Mouse (Mus musculus) 3T3-L1 (cell line): Measurements from ENCODE around the gene Cass4.

Experiments
- DNase-seq: peaks from one replicate; pipeline ENCODE4 v3.0.0-alpha.2; 2015; ENCODE audit warnings: low read depth, low spot score

Cass4 gene

DNA sequence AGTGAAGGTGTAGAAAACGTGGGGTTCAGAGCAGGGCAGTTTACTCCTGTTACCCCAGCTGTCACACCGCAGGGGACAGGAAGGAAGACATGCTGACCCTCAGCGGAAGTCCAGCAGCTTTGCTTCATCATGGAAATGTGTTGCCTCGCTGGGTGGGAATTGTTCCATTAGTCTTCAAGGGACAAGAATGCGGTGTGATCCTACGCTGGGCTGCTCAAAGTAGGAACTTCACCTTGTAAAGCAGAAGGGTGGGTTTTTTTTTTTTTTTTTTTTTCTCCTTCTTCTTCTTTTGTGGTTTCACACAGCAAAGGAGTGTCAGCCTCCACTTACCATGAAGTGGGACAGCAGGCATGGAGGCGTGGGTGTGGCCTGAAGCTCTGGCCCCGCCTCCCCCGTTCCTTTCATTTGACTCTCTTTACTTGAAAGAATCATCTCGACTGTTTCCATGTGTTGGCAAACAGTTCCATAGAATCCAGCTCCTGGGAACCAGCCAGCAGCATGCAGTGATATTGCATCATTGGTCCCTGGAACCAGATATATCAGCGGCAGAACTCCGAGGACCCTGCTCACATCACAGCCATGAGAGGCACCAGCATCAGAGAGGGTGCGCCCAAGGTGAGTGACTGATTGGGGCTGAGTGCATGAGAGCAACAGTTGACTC, at the start of gene Cass4:
Gene Cass4, plus strand, starts transcription at position 404 of the 661 bp plus-strand sequence.
- DNase-seq: peak; percentile 48

DNA sequence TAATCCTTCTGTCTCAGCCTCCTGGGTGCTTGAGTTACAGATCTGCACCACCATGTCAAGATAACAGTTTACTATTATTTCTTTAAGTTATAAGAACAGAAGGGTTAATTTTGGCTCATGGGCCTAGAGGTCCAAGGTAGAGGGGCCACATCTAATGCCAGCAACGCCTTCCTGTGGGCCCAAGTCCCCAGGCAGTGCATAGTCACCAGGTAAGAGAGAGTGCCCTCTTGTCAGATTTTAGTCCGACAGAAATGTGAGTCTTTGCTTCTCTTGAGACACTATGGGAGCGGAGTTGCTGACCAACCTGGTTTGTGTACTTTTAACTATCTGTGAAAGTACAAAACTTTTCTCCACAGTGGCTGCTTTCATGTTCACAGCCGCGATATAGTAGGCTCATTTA, 48.9 kb upstream of the Cass4 start:
- DNase-seq: no peak

DNA sequence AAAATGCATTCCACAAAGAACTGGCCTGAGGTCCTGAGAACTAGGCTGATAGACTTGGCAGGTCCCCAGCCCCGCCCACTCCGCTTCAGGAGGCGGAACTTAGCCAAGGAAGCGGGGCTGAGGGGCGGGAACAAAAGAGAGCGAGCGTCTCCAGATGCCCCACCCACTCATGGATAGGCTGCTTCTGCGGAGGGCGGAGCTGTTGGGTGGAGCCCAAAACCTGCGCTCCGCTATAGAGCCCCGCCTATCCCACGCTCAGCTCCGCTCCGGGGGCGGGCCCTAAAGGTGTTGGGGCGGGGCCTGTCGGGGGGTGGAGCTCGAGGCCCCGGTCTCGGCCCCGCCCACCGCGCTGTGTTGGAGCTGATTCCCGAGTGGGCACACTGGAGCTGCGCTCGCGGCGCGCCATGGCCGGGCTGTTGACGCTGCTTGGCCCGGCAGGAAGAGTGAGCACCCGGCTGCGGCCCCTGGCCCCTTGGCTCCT, 48.3 kb upstream of the Cass4 start, which contains the start of gene Fam210b:
Gene Fam210b, plus strand, starts transcription at position 308 of the 481 bp plus-strand sequence.
- peak; percentile 98 for DNase-seq

DNA sequence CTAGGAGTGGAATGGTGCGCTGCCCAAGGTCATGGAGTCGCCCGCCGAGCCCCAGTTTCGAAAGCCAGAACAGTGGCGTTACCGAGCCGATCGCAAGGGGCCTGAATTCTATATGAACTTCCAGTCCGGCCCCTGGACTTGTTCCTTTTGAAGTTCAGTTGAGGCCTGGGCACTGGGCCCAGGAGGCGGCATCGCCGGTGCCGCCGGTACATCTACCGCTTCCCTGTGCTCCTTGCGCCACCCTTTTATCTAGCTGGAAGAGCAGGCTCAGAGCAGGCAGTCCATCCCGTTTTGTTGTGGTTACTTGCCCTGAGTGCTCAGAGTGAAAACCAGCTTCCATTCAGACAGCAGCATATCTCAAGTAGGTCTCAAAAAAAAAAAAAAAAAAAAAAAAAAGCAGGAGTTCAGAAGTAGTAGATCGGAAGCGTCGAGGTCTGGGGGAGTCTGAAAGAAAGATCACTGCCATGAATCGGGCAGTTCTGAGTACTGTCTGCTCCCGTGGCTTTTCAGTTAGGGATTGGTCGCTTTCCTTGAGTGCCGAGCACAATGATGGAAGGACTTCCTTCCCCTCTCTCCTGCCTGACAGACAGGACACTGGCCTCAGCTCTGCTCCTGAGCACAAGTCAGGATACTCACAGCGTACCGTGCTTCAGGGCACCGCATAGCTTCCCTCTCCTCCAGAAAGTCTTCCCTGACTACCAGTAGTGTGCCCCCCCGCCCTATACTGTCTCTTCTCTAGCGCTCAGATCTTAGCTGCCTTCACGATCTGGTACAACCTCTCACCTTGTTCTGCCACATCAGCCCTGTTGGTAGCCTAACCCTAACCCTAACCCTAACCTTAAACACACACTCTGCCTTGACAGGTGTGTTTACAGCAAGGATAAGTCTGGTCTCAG, 47.3 kb upstream of the Cass4 start:
- DNase-seq: peak; percentile 40

DNA sequence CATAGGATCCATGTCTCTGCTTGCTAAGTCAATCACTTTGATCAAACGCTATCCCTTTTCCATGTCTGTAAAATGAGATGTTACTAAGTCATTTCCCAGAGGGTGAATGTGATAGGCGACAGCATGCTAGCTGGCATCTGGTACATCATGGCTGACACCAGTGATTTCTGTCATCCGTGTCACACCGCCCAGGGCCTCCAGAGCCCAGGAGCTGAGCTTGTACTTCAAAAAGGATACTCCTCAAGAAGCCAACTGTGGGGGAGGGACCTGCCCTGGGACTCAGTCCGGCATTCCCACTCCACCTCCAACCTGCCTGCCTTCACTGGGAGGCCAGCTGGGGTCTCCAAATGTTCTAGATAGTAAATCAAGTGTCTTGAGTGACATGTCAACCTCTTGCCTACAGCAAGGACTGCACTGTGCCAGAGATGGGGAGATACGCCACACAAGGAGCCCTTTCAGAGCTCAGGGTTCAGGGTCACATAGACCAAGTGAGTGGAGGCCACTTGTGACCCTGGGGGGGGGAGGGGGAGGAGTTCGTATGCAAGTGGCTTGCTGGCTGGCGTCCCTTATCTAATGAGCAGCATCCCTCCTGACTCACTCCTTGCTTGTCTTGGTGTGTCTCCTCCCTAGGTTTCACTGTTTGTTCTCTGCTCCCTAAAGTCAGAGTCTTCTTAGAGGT, 46.5 kb upstream of the Cass4 start:
- DNase-seq: no peak

DNA sequence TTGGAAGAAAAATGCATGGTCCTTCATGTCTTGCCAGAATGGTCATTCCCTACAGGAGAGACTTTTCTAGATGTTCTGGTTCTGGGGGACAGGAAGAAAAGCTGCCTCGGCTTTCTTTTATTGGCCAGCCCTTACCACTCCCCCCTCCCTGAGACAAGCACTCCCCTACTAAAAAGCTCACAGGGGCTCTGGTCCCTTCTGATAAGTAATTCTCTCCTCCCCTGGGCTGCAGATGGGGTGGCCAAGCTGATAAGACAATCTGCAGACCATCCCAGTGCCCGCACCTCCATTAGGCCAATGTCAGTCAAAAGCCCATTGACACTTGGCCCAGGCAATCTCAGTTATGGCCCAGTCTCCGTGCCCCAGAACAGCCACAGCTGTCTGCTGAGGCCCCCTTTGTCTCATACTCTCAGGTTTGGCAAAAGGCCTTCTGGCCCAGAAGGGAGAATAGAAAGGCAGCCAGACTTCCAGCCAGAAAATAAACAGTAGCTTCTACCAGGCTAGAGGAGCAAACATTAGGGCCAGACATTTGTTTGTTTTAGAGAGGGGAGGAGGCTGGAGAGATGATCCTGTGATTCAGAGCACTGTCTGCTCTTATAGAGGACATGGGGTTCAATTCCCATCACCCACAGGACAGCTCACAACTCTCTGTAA, 45.2 kb upstream of the Cass4 start:
- DNase-seq: no peak

DNA sequence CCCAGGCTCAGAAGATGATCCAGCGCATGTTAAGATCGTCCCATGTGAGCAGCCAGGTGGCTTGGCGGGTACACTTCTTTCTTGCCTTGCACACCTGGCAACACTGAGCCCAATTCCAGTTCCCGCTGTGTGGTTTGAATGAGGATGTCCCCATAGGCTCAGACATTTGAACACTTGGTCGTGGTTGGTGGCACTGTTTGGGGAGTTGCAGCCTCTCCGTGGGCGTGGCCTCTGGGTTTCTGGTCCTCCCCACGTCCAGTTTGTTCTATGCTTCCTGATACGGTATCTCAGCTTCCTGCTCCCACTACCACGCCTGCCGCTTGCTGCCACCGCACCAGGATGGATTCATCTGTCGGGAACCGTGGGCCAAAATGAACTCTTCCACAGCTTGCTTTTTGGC, 43.8 kb upstream of the Cass4 start:
- no peak for DNase-seq

DNA sequence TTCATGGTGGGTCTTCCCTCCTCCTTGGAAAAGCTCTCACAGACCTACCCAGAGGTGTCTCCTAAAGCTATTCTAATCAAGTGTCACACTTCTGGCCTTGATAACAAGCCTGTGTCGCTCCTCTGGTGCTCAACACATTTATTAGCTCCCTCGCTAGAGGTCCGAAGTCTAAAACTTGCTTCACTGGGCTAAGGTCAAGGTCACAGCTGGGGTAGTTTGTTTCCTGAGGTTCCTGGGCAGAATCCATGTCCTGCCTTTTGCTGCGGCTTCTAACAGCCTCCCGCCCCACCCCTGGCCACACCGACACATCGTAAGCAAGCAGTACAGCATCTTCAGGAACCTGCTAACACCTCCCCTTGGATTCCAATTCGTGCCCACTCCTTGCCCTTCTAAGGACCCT, 42.8 kb upstream of the Cass4 start:
- no peak for DNase-seq

DNA sequence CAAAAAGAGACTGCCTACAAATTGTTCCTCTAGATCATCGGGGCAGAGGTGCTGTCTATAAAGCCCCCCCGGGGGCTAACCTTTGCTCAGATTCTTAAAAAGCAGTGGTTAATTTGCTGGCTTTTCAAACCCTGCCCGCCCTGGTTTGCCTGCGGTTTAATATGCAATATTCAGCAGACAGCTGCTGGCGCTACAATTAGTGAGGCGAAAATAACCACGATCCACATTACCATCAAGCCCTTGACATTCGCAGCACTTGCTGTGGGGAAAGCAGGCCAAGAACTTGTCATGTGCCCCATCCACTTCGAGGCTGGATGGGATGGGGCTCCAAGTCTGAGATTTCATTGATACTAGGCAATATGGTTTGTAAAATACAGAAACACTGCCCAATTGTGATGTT, 40.4 kb upstream of the Cass4 start:
- no peak for DNase-seq

DNA sequence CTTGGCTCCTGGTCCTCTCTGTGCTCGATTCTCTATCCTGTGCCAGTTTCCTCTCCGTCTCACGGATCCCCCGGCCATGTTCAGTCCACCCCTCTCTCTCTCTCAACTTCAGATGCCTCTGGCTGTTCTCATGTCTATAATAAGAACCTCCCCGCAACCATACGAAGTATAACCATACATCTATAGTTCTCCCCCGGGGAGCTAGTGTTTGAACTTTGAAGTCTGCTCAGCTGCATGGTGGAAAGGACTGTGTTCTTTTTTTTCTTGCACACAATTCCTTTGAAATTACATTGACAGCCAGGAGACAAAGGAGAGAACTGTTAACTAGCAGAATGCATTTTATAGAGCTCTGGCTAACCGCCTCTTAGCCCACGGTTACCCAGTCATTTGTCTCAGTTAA, 38.8 kb upstream of the Cass4 start:
- DNase-seq: no peak

DNA sequence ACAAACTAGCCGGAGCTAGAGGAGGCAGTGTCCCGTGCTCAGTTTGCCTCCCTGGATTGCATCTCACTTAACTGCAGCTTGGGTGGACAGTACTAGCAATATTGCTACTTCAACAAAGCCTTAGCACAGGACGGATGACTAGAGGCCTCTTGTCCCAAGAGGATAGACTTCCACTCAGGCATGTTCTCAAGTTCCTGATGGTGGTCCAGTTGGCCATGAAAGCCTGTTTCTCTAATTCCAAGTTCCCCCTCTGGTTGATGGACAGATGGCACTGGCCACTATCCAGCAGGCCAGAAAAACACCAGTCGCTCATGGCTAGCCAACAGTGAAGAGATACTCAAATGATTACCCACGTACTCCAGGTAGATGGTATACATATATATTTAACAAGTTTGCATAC, 37.8 kb upstream of the Cass4 start:
- no peak for DNase-seq

DNA sequence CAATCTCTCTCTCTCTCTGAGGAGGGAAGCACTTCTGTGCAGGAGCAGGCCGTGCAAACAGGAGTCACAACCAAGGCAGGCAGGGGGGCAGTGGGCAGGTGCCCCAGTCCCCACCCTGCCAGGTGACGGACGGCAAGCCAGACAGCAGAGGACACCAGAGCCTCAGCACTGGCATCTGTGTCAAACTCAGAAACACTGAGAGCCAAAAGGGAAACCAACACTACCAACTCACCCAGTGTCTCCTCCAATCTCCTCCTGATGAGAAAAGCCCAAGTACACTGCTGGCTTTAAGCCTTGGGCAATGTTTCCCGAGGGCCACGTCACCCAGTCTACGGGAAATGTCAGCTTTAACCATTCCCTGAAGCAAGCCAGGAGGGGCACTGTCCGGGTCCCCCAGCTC, 30.4 kb upstream of the Cass4 start:
- DNase-seq: no peak

DNA sequence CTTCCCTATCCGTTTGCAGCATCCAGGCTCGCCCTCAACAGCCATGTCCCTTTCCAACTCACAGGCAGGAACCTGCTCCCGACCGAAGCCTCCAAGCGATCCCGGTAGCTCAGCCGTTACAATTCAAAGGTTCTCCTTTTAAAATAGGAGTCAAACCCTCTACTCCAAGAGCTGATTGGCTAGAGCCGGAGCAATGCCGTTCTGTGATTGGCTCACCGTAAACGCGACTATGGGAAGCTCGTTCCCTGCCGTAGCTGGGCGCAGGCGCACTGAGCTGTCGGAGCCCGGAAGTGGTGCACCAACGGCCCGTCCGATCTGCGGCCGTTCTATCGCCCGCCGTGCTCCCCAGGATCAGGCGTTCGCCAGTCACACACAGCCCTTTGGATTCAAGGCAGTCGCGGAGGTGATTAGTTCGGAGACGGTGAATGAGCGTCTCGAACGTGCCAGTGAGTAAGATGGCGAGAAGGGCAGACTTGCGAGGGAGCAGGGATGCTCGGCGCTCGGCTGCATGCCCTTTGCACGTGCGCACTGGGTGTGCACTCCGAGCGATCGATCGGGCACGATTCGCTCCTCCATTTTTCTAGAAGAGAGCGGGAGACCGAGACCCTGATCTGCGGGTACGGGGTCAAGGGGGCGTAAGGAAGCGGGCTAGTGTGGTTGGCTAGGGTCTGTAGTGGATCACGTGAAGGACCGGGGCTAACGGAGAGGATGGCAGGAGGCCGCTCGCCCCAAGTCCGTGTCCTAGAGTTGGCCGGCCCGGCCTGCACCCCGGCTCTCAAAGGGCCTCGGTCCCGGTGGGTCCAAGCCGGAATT, 23.0 kb upstream of the Cass4 start, which contains the start of the genes Aurka and Cstf1:
Gene Aurka, minus strand, starts transcription at position 125 of the 813 bp plus-strand sequence.
Gene Cstf1, plus strand, starts transcription at position 271 of the 813 bp plus-strand sequence.
- DNase-seq: peak; percentile 98

DNA sequence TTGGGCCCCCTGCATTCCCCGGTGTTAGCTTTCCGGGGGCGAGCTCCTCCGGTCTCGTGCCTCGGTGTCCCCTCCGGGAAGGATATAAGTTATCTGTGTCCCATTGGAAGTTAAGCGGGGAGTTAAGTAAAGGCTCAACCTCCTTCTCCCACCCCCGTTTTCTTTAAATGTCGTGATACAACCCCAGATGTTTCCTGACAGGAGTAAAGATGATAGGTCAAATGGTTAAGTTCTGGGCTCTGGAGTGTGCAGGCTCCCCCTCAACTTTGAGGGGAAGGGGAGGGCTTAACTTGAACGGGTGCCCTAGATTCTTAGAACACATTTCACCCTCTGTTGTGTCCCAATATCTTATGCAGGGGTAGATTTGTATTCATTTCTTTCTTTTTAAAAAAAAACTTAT, 22.3 kb upstream of the Cass4 start:
- DNase-seq: peak; percentile 26

DNA sequence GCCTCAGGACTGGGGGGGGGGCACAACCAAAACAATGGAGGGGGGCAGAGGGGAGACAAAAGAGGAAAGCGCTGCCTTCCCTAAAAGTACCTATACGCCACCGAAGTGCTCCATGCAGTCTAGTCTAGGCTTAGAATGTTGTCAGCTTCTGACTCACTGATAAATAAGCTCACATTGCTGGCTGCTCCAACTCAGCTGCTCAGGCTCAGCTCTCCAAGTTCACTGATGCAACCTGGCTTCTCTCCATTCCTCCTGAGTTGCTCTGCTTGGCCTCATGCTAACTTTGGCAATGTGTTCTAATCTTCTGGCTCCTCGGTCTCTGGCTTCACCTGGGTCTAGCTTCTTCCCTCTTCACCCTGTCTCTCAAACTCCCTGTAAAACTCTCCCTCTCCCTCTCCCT, 17.0 kb upstream of the Cass4 start:
- DNase-seq: no peak

DNA sequence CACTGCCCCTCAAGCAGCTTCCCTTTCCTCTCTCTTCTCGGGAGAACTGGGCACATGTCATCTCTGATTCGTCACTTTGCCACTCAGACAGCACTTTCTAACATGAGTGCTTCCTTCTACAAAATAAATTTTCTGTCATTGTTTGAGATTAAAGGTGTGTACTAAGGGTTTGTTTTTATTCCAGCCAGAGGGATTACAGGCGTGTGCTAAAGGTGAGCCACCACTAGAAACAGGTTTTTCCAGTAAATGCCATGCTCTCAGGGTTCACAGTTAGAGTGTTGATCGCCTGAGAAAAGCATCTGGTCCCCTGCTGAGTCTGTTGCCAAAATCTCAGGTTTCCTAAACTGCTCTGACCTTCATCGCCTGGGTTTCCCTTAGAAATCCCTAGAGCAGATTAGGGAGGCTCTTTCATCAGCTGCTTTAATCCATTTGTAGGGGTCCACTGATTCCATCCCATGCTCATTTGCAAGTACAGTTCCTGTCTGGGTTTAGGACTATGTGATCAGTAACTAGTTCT, 16.5 kb upstream of the Cass4 start:
- no peak for DNase-seq

DNA sequence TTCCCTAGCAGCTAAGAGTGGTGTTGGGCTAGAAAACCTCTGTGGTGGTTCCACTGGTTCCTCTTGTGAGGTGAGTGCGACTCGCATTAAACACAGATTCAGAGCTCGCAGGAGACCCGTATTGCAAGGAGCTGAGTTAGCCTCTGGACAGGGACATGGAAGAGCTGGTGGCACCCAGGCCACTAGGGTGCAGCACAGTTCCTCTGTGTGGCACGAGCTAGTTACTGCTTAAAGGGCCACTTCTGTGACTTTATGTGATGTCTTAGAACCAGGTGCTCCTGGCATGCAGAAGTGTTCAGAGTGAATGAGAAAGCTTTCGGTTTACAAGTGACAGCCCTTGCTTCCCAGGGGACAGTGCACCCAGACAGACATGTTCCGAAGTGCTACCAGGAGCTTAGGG, 15.3 kb upstream of the Cass4 start:
- DNase-seq: peak; percentile 57

DNA sequence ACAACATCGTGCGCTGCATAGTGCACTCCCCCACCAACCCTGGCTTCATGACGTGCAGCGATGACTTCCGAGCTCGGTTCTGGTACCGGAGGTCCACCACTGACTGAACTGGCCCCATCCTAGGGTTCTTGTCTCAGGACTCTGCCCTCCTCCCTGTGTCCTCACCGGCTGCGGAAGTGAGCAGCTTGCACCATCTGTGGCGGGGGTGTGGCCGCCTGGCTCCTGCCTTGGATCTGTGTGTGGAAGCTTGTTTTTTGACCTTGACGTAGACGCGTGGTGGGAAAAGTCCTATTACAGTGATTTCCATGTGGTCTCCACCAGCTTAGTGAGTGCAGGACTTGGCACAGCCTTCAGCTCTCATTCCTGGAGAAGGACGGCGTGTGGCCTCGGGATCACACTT, 13.1 kb upstream of the Cass4 start:
- no peak for DNase-seq

DNA sequence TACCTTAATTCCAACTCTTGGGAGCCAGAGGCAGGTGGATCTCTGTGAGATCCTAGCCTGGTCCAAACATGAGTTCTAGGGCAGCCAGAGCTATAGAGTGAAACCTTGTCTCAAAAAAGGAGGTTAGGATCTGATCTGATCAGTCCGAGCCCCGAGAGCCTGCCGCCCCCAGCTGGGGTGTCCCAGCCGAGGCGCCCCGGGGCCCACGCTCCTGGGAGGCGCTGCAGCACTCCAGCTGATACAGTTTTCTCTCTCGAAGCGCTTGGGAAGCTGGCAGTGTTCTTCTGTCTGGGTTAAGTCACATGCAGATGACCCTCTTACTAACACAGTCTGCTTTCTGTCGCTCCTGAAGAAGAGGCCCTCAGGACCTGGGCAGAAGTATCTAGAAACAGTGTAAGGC, 12.3 kb upstream of the Cass4 start:
- no peak for DNase-seq

DNA sequence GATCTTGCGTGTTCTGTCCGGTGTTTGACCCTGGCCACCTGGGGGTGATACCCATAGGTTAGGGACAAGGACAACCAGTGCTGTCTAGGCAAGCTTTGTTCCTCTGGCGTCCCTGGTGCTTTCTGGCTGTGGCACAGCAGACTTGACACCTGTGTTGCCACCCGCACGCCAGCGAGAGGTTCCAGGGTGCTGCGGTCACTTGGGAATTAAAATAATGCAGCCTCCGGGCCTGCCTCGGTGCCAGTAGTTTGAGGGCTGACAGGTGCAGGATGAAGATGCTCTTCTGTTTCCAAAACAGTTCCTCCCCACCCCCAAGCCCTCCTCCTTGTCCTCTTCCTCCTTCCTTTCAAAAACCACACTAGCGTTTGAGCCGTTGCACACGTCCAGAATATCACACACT, 11.7 kb upstream of the Cass4 start:
- DNase-seq: no peak

DNA sequence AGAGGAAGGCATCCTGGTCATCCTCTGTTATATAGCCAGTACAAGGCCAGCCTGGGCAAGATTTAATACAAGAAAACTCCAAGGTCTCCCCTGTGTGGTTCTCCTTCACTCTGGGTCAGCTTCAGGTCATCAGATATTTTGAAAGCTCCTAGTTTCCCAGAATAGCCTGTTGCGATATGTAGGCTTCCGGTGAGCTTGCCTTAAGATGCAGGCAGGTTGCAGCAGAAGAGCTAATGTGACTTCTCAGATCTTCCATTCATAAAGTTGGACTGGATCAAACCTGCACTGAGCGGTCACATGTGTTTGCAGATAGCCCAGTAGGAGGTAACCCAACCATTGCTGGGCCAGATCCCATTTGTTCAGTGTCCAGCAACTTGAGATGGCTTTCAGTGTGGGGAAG, 8.9 kb upstream of the Cass4 start:
- no peak for DNase-seq
